In genomic region chr17:12155236-12155635, GRCm38 (mm10) we compare ENCODE assay signal across 20 mouse cellular contexts.
"Had no signal": no experiment of that assay in that cellular context is flagged by ENCODE, and none has a peak within 500 bp of the region (broad histone marks: within the 10 kb centered on the region; RNA-seq: fewer than 3 reads in every experiment).

No protein-coding gene starts in this region.

- H3K4me1 ChIP-seq: intestine, embryonic 15.5 days; limb, embryonic 12.5 days; megakaryocyte, embryonic 14.5 days had no signal

- H3K27me3 ChIP-seq: intestine, embryonic 15.5 days; limb, embryonic 12.5 days; liver, embryonic 13.5 days; lung, embryonic 15.5 days; megakaryocyte, embryonic 14.5 days; midbrain, embryonic 15.5 days; neural tube, embryonic 13.5 days had no signal

- H3K4me3 ChIP-seq: intestine, embryonic 15.5 days; limb, embryonic 12.5 days; liver, embryonic 13.5 days; lung, embryonic 15.5 days; megakaryocyte, embryonic 14.5 days; midbrain, embryonic 15.5 days; neural tube, embryonic 13.5 days had no signal

- DNase-seq: kidney, adult 18-20 months; kidney, postnatal 10 days; layer of hippocampus, adult 9-11 months; layer of hippocampus, postnatal 36 days; liver; liver, embryonic 13.5 days; liver, postnatal 0 days; lung, postnatal 14 days; retina, postnatal 1 day; thymus, adult 18-20 months; thymus, postnatal 25 days had no signal

- H3K4me2 ChIP-seq: intestine, embryonic 15.5 days; limb, embryonic 12.5 days; liver, embryonic 13.5 days; lung, embryonic 15.5 days; midbrain, embryonic 11.5 days; midbrain, embryonic 15.5 days; neural tube, embryonic 13.5 days had no signal

- H3K9ac ChIP-seq: intestine, embryonic 15.5 days; limb, embryonic 12.5 days; liver, embryonic 13.5 days; liver, postnatal 0 days; lung, embryonic 15.5 days; midbrain, embryonic 15.5 days; neural tube, embryonic 13.5 days had no signal

- H3K27ac ChIP-seq: intestine, embryonic 15.5 days; limb, embryonic 12.5 days; lung, embryonic 15.5 days; macrophage; midbrain, embryonic 15.5 days; neural tube, embryonic 13.5 days; stomach, postnatal 0 days had no signal

- H3K9me3 ChIP-seq: intestine, embryonic 15.5 days; limb, embryonic 12.5 days; liver, embryonic 13.5 days; lung, embryonic 15.5 days; megakaryocyte, embryonic 14.5 days; midbrain, embryonic 15.5 days; neural tube, embryonic 13.5 days had no signal

- ATAC-seq: intestine, embryonic 15.5 days; liver, postnatal 0 days; midbrain, embryonic 15.5 days had no signal

- H3K36me3 ChIP-seq: intestine, embryonic 15.5 days had no signal
